Mouse (Mus musculus) CH12.LX (cell line): ENCODE results near the gene Gria3. TPM values are rescaled to one million over a fixed set of nuclear protein-coding genes. Genes with fewer than 3 reads are reported as not detected.

Source experiments
- DNase-seq: peaks from one replicate; pipeline ENCODE4 v3.0.0-alpha.2; 2013; ENCODE audit errors: extremely low read depth
- H3K27ac ChIP-seq: 2 replicates; pipeline ENCODE4 v1.5.1; 2012; ENCODE audit warnings: low read depth, mild to moderate bottlenecking, control low read depth, moderate library complexity; ENCODE audit not compliant: insufficient read depth
- H3K27me3 ChIP-seq: replicated peaks from 2 replicates; pipeline ENCODE3; 2012; ENCODE audit warnings: inconsistent platforms
- H3K36me3 ChIP-seq, 2 experiments: replicated peaks in 1 of 2; 2 replicates each; pipeline versions ENCODE3 to v1.6.1; 2012; ENCODE audit warnings: inconsistent platforms in 1 of 2, low read length in 1 of 2, mild to moderate bottlenecking in 1 of 2, mixed read lengths in 1 of 2, moderate library complexity in 1 of 2; ENCODE audit not compliant: control insufficient read depth in 1 of 2, insufficient read depth in 1 of 2
- H3K4me1 ChIP-seq, 2 experiments: 2 replicates each; pipeline ENCODE4 v1.6.1; 2012; ENCODE audit warnings: inconsistent platforms in 1 of 2, moderate library complexity in 1 of 2; ENCODE audit not compliant: insufficient read depth in 2 of 2, control insufficient read depth in 1 of 2
- H3K4me2 ChIP-seq: 2 replicates; pipeline ENCODE4 v1.6.1; 2012; ENCODE audit warnings: low read depth, mild to moderate bottlenecking, control low read depth; ENCODE audit not compliant: poor library complexity, insufficient read depth, severe bottlenecking
- H3K4me3 ChIP-seq, 3 experiments: fragments of 150-350 bp in 1 of 3; sonication (generic) in 1 of 3; replicated peaks in 1 of 3; 2 replicates each; pipeline versions ENCODE3 to v1.5.1; 2011 to 2012; ENCODE audit warnings: low read depth in 2 of 3, low read length in 2 of 3, mild to moderate bottlenecking in 2 of 3, moderate library complexity in 2 of 3, control low read depth in 1 of 3, improper control_type of control experiment in 1 of 3, inconsistent platforms in 1 of 3, mixed read lengths in 1 of 3; ENCODE audit not compliant: poor library complexity in 1 of 3
- H3K79me2 ChIP-seq: replicated peaks from 2 replicates; pipeline ENCODE4 v1.6.1; 2012; ENCODE audit warnings: mild to moderate bottlenecking, moderate library complexity; ENCODE audit not compliant: control insufficient read depth, poor library complexity, insufficient read depth, severe bottlenecking; ENCODE audit errors: extremely low read depth
- H3K9ac ChIP-seq: 2 replicates; pipeline ENCODE4 v1.6.1; 2012; ENCODE audit warnings: low read depth, mild to moderate bottlenecking, control low read depth, moderate library complexity; ENCODE audit not compliant: insufficient read depth
- H3K9me3 ChIP-seq: replicated peaks from 2 replicates; pipeline ENCODE3; 2012; ENCODE audit warnings: low read length, inconsistent platforms, mixed read lengths
- BHLHE40 ChIP-seq: IDR thresholded peaks from 2 replicates; pipeline ENCODE4 v1.6.1; 2011; ENCODE audit warnings: mild to moderate bottlenecking, low read depth, low read length, improper control_type of control experiment
- ELF1 ChIP-seq: IDR thresholded peaks from 2 replicates; pipeline ENCODE4 v1.6.1; 2014; ENCODE audit warnings: low read depth, mild to moderate bottlenecking, inconsistent platforms, low read length, improper control_type of control experiment
- HCFC1 ChIP-seq: IDR thresholded peaks from 2 replicates; pipeline ENCODE4 v1.6.1; 2012; ENCODE audit warnings: low read depth, mild to moderate bottlenecking, inconsistent platforms, low read length, improper control_type of control experiment
- IRF4 ChIP-seq: IDR thresholded peaks from 2 replicates; pipeline ENCODE4 v1.6.1; 2014; ENCODE audit warnings: low read depth, mild to moderate bottlenecking, inconsistent platforms, low read length, improper control_type of control experiment
- JUND ChIP-seq: conservative IDR thresholded peaks from 2 replicates; pipeline ENCODE4 v1.6.1; 2011; ENCODE audit warnings: low read depth, low read length, improper control_type of control experiment
- MAX ChIP-seq: IDR thresholded peaks from 2 replicates; pipeline ENCODE4 v1.6.1; 2011; ENCODE audit warnings: low read length, improper control_type of control experiment
- NELFE ChIP-seq: IDR thresholded peaks from 2 replicates; pipeline ENCODE4 v1.6.1; 2011; ENCODE audit warnings: low read depth, low read length, improper control_type of control experiment
- RAD21 ChIP-seq: IDR thresholded peaks from 2 replicates; pipeline ENCODE4 v1.6.1; 2011; ENCODE audit warnings: low read depth, mild to moderate bottlenecking, low read length, improper control_type of control experiment, moderate library complexity
- SMC3 ChIP-seq: IDR thresholded peaks from 2 replicates; pipeline ENCODE4 v1.6.1; 2011; ENCODE audit warnings: low read depth, low read length, improper control_type of control experiment
- ZKSCAN1 ChIP-seq: IDR thresholded peaks from 2 replicates; pipeline ENCODE4 v1.6.1; 2012; ENCODE audit warnings: low read depth, inconsistent platforms, low read length, improper control_type of control experiment, borderline replicate concordance
- ZNF384 ChIP-seq: IDR thresholded peaks from 2 replicates; pipeline ENCODE4 v1.6.1; 2012; ENCODE audit warnings: low read depth, low read length, improper control_type of control experiment, inconsistent platforms
- dilution Hi-C: fragments of 300-500 bp; cut with MboI; formaldehyde crosslinking; loops from 2 replicates; pipeline ENCODE4 v1.14.3; 2020; ENCODE audit warnings: low sequenced_read_pairs; ENCODE audit not compliant: extremely low pct_unique_long_range_greater_than_20kb, extremely low pct_ligation_motif_present
- in situ Hi-C: fragments of 300-500 bp; cut with MboI; formaldehyde crosslinking; loops from 3 replicates; pipeline ENCODE4 v1.14.3; 2019; ENCODE audit warnings: low sequenced_read_pairs, low pct_ligation_motif_present, low pct_unique_long_range_greater_than_20kb, mixed read lengths
- polyA plus RNA-seq: library from polyadenylated mRNA; unstranded; fragments of >175 nt; gene quantifications from 2 replicates; pipeline ENCODE4 v1.2.1, GENCODE M21; 2012; ENCODE audit warnings: low read depth; ENCODE audit not compliant: insufficient read length
- total RNA-seq, 2 experiments: library from RNA; depleted of rRNA; stranded (reverse); fragments of 300-350 nt in 1 of 2; fragments of >200 nt in 1 of 2; gene quantifications; 2 replicates each; pipeline ENCODE4 v1.2.3; 2012 to 2014

Gria3 gene
- total and polyA plus RNA-seq, 3 experiments = 0.05 to 0.07 TPM; not detected in 1

DNA sequence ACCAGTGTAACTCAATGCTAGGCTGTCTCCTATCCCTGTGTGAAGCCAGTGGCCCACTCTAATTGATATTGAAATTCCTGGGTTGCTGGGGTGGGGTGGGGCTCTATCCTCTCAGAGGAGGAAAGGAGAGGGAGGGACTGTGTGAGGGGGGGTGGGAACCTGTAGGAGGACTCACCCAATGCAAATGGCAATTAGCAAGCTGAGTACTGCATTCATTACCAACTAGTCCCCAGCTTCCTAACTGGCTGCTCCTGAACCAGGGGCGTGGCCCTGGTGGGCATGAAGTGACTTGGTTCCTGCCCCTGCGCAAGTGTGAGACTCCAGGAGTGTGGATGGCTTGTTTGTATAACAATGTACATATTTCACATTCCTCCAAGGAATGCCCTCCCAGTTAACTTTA is 288.2 kb downstream of the Gria3 start (continued):
- no peak for TF ChIP-seq HCFC1
- no peak for TF ChIP-seq MAX
- TF ChIP-seq, all 38 proteins: peak for 0

DNA sequence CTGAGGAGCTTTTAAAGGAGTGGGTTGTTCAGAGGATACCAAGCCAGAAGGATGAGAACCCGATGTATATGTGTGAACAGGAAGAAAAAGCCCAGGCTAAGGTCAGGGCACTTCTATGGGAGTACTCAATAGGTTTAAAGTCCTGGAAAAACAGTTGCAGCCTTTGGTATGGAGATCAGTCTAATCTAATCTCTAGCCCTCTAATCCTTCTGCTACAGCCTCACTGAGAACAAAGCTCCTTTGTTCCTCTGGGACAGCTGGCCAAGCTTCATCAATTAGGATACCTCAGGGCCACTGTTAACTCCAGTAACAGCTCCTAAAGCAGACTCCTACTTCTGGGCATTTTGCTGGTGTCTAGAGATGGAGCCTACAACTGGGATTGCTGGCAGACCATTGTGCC is 291.4 kb downstream of the Gria3 start:
- dilution Hi-C loops = no loop called here
- no peaks in the 10 kb centered on the region for H3K79me2 ChIP-seq
- no peaks in the 10 kb centered on the region for H3K36me3 ChIP-seq
- H3K4me3 ChIP-seq = no peak overlapping the region
- no peak for DNase-seq
- H3K4me2 ChIP-seq = no peak overlapping the region
- H3K27me3 ChIP-seq = no peaks in the 10 kb centered on the region
- H3K9me3 ChIP-seq = no peaks in the 10 kb centered on the region
- in situ Hi-C loops = no loop called here
- no peaks in the 10 kb centered on the region for H3K4me1 ChIP-seq
- H3K27ac ChIP-seq = no peak overlapping the region
- no peak overlapping the region for H3K9ac ChIP-seq
- TF ChIP-seq RAD21 (no peak), IRF4 (no peak), ZNF384 (no peak), NELFE (no peak), JUND (no peak), SMC3 (no peak), BHLHE40 (no peak), ZKSCAN1 (no peak), ELF1 (no peak)
